Mouse (Mus musculus) neural tube, embryonic 12.5 days (tissue): ENCODE results near the gene Ezr. TPM values are rescaled to one million over a fixed set of nuclear protein-coding genes. Genes with fewer than 3 reads are reported as not detected.
A peak's percentile ranks its signal among the peaks of the same experiment; 100 is the strongest.

ENCODE experiments used
- ATAC-seq: fragments of 200-750 bp; cut with Nextera tagmentation; 2 replicates; pipeline ENCODE4 v1.8.0; 2017; ENCODE audit warnings: low read depth, mild to moderate bottlenecking, moderate TSS enrichment, moderate library complexity; ENCODE audit not compliant: low FRiP score
- H3K27ac ChIP-seq: fragments of 300-500 bp; sonication (generic); 2 replicates; pipeline ENCODE4 v1.5.1; 2016
- H3K27me3 ChIP-seq: fragments of 300-500 bp; sonication (generic); replicated peaks from 2 replicates; pipeline ENCODE4 v1.6.1; 2016; ENCODE audit warnings: mild to moderate bottlenecking
- H3K36me3 ChIP-seq: fragments of 300-500 bp; sonication (generic); 2 replicates; pipeline ENCODE4 v1.6.1; 2016; ENCODE audit warnings: mild to moderate bottlenecking
- H3K4me1 ChIP-seq: fragments of 300-500 bp; sonication (generic); 2 replicates; pipeline ENCODE4 v1.6.1; 2016
- H3K4me2 ChIP-seq: fragments of 300-500 bp; sonication (generic); replicated peaks from 2 replicates; pipeline ENCODE4 v1.6.1; 2016; ENCODE audit warnings: mild to moderate bottlenecking
- H3K4me3 ChIP-seq: fragments of 300-500 bp; sonication (generic); 2 replicates; pipeline ENCODE4 v1.5.1; 2016
- H3K9ac ChIP-seq: fragments of 300-500 bp; sonication (generic); 2 replicates; pipeline ENCODE4 v1.6.1; 2016; ENCODE audit warnings: mild to moderate bottlenecking
- H3K9me3 ChIP-seq: fragments of 300-500 bp; sonication (generic); 2 replicates; pipeline ENCODE4 v1.6.1; 2016; ENCODE audit warnings: mild to moderate bottlenecking
- WGBS: fragments of 180-500 bp; shearing (Covaris S2); methylation state at CpG from one replicate; pipeline ENCODE4 v1.1.7; 2016; 5-methylcytosine and 5-hydroxymethylcytosine counted together
- polyA plus RNA-seq: library from polyadenylated mRNA; unstranded; fragments of >200 nt; fragmentation: Nextera tagmentation; extraction: Ambion mirVana; gene quantifications from 2 replicates; pipeline ENCODE4 v1.2.1, GENCODE M21; 2016

Ezr gene
- polyA plus RNA-seq, 1 experiment from 2014 or later = 87.8 TPM

- no peak overlapping the region for H3K4me3 ChIP-seq
- H3K9me3 ChIP-seq = no peaks in the 10 kb centered on the region
- no peak for ATAC-seq
- peak overlapping the region; percentile 94 for H3K4me2 ChIP-seq
- H3K27ac ChIP-seq = no peak overlapping the region
- H3K9ac ChIP-seq = no peak overlapping the region
- peaks cover 5% of the 10 kb centered on the region for H3K27me3 ChIP-seq
- WGBS = 55% methylated on average over 10 of the region's 10 CpGs
- H3K4me1 ChIP-seq = peaks cover 22% of the 10 kb centered on the region
- no peaks in the 10 kb centered on the region for H3K36me3 ChIP-seq
These were observed 1.3 kb upstream of the Ezr start for GRCm38 (mm10) chr17:6783756-6784357.

DNA sequence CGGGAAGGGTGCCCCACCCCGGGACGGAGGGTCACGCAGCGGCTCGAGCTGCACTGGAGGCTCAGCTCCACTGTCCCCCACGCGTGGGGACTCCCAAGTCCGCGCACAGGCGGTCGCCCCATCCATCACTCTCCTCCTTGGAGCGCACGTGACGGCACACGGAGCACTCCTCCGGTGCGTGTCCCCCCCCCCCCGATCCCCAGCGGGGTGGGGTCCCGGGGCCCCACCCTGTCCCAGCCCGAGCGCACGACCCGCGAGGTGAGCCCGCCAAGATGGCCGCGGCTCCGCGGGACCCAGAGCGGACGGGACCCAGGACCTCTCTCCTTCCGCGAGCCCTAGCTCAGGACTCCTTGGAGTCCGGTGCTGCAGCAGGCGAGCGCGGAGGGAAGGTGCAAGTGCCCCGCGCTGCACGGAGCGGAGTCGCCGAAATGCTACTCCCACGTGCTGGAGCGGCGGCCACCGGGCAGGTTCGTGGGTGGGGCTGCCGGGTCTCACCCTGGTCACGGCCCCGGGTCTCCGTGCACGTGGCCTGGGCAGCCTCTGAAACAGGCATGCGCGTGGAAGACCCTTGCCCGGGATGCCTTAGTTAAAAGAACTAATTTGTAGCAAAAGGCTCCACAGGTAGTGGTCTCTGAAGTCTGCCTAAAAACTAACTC, 550 bp upstream of the Ezr start:
- H3K27ac ChIP-seq = no peak overlapping the region

GRCm38 (mm10) chr17:6782033-6782526, 504 bp downstream of the Ezr start:
- H3K27me3 ChIP-seq = peaks cover 5% of the 10 kb centered on the region
- no peaks in the 10 kb centered on the region for H3K9me3 ChIP-seq
- no peak overlapping the region for H3K27ac ChIP-seq
- no peak for ATAC-seq
- H3K4me3 ChIP-seq = peak overlapping the region; percentile 63
- peak overlapping the region; percentile 94 for H3K4me2 ChIP-seq
- peak overlapping the region; percentile 78 for H3K9ac ChIP-seq
- WGBS = under 1% methylated on average over 21 of the region's 21 CpGs
- peaks cover 34% of the 10 kb centered on the region for H3K4me1 ChIP-seq
- H3K36me3 ChIP-seq = no peaks in the 10 kb centered on the region

More for the DNA sequence above, 550 bp upstream of the Ezr start:
- Histone ChIP-seq H3K4me3 (peak overlapping the region; percentile 63), H3K4me2 (peak overlapping the region; percentile 94), H3K36me3 (no peaks in the 10 kb centered on the region), H3K9me3 (no peaks in the 10 kb centered on the region), H3K9ac (peak overlapping the region; percentile 78), H3K4me1 (peaks cover 28% of the 10 kb centered on the region), H3K27me3 (peaks cover 5% of the 10 kb centered on the region)
- WGBS = under 1% methylated on average over 56 of the region's 58 CpGs
- ATAC-seq = peak; percentile 73

GRCm38 (mm10) chr17:6781273-6781672, 1.3 kb downstream of the Ezr start:
- Histone ChIP-seq H3K9me3 (no peaks in the 10 kb centered on the region), H3K9ac (no peak overlapping the region), H3K27ac (no peak overlapping the region), H3K27me3 (peaks cover 5% of the 10 kb centered on the region), H3K4me1 (peaks cover 39% of the 10 kb centered on the region), H3K36me3 (no peaks in the 10 kb centered on the region), H3K4me2 (peak overlapping the region; percentile 94), H3K4me3 (peak overlapping the region; percentile 25)
- ATAC-seq = no peak
- WGBS = 43% methylated on average over 6 of the region's 6 CpGs

DNA sequence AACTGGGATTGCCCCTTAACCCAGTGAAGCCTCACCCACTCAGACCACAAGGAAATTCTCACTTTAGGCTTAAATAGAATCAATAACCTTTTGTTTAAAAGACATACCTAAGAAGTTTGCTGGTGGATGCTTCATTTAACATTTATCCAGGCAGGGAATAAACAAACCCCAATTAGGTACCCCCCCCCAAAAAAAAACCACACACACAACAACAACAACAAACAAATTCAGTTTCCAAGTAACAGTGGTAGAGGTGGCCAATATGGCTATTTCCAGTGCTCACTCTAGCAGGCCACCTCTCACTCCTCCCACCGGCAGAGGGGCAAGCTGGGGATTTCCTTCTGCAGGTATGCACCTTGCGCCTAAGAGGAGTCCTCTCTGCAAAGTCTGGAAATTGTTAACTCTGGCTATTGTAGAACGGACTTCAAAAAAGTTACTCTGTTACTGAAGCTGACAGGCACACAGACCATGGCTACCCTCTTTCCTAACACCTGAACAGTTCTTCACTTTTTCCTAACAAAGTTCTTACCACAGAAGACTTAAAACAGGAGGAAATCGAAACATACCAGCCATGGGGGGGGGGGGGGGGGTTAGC, 2.0 kb downstream of the Ezr start:
- Histone ChIP-seq H3K9ac (no peak overlapping the region), H3K4me3 (no peak overlapping the region; the same call in 1 of the 2 replicates), H3K9me3 (no peaks in the 10 kb centered on the region), H3K4me1 (peaks cover 45% of the 10 kb centered on the region), H3K27ac (no peak overlapping the region), H3K4me2 (peak overlapping the region; percentile 94), H3K27me3 (peaks cover 5% of the 10 kb centered on the region), H3K36me3 (no peaks in the 10 kb centered on the region)
- no peak for ATAC-seq
- WGBS = 69% methylated on average over 4 of the region's 4 CpGs

DNA sequence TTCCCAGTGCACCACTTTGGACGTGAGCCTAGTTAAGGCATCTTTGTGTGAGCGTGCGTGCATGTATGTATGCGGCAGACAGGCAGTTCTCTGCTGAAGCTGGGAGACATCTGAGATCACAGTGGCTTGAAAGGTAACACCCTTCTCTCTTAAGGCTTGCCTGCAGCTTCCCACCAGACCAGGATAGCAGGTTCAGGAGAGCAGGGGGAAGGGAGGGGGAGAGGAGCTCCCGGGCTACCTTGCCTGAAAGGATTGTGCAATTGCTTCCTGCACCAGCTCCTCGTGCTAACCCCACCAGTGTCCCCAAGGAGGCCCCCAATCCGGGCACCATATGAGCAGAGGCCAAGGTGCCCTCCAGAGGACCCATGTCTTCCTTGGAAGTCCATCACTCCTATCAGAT, 3.0 kb downstream of the Ezr start:
- H3K4me3 ChIP-seq = no peak overlapping the region
- peaks cover 5% of the 10 kb centered on the region for H3K27me3 ChIP-seq
- no peaks in the 10 kb centered on the region for H3K9me3 ChIP-seq
- WGBS = 24% methylated on average over 7 of the region's 7 CpGs
- H3K4me1 ChIP-seq = peaks cover 45% of the 10 kb centered on the region
- H3K9ac ChIP-seq = no peak overlapping the region
- no peaks in the 10 kb centered on the region for H3K36me3 ChIP-seq
- H3K27ac ChIP-seq = no peak overlapping the region
- H3K4me2 ChIP-seq = peak overlapping the region; percentile 94
- no peak for ATAC-seq

- peak; percentile 43 for ATAC-seq
- 4% methylated on average over 23 of the region's 23 CpGs for WGBS
- H3K27ac ChIP-seq = no peak overlapping the region
- H3K9me3 ChIP-seq = no peaks in the 10 kb centered on the region
- H3K27me3 ChIP-seq = peaks cover 5% of the 10 kb centered on the region
- peak overlapping the region; percentile 53 for H3K9ac ChIP-seq
- H3K36me3 ChIP-seq = no peaks in the 10 kb centered on the region
- peak overlapping the region; percentile 94 for H3K4me2 ChIP-seq
- peak overlapping the region; percentile 38 for H3K4me3 ChIP-seq
- peaks cover 45% of the 10 kb centered on the region for H3K4me1 ChIP-seq
These were observed 3.6 kb downstream of the Ezr start for GRCm38 (mm10) chr17:6778771-6779509.

GRCm38 (mm10) chr17:6778332-6778683, 4.3 kb downstream of the Ezr start:
- Histone ChIP-seq H3K9ac (peak overlapping the region; percentile 53), H3K27me3 (peaks cover 5% of the 10 kb centered on the region), H3K27ac (no peak overlapping the region), H3K4me2 (peak overlapping the region; percentile 94), H3K4me1 (peaks cover 45% of the 10 kb centered on the region), H3K9me3 (no peaks in the 10 kb centered on the region), H3K36me3 (no peaks in the 10 kb centered on the region; the same call in 1 of the 2 replicates), H3K4me3 (peak overlapping the region; percentile 38)
- no peak for ATAC-seq
- WGBS = under 1% methylated on average over 9 of the region's 9 CpGs

DNA sequence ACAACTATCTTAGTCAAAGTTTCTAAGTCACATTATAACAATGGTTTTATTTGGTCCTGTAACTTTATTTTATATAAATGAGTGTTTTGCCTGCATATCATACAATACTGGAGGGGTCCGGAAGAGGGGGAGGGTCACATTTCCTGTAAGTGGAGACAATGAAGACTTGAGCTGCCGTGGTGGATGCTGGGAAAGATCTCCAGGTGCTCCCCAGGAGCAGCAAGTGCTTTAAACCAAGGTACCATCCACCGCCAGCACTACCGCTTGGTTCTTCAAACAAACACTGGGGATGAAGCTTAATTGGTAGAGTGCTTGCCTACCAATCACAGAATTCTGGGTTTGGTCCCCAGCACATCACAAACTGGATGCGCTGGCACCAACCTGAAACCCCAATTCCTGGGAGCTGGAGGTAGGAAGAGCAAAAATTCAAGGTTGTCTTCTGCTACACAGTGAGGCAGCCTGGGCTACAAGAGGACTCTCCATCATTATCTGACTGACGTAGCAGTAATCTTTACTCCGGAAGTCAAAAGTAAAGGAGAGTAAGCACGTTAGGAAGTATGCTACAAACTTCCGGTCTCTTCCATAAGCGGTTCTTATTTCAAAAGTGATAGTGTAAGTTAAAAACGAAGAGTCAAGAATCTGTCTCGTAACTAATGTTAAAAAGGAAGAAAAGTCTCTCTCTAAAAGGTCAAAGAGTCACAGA, 4.8 kb downstream of the Ezr start:
- peaks cover 5% of the 10 kb centered on the region for H3K27me3 ChIP-seq
- peaks cover 45% of the 10 kb centered on the region for H3K4me1 ChIP-seq
- no peak overlapping the region for H3K4me3 ChIP-seq
- no peak overlapping the region for H3K27ac ChIP-seq
- no peak for ATAC-seq
- no peak overlapping the region for H3K4me2 ChIP-seq
- H3K9ac ChIP-seq = no peak overlapping the region
- no peaks in the 10 kb centered on the region; the same call in 1 of the 2 replicates for H3K36me3 ChIP-seq
- 70% methylated on average over 12 of the region's 12 CpGs for WGBS
- no peaks in the 10 kb centered on the region for H3K9me3 ChIP-seq

- H3K27ac ChIP-seq = no peak overlapping the region
- H3K4me2 ChIP-seq = no peak overlapping the region
- no peak overlapping the region for H3K4me3 ChIP-seq
- peaks cover 41% of the 10 kb centered on the region for H3K4me1 ChIP-seq
- 72% methylated on average over 6 of the region's 6 CpGs for WGBS
- H3K36me3 ChIP-seq = no peaks in the 10 kb centered on the region; the same call in 1 of the 2 replicates
- H3K9me3 ChIP-seq = no peaks in the 10 kb centered on the region
- no peak overlapping the region for H3K9ac ChIP-seq
- H3K27me3 ChIP-seq = peaks cover under 1% of the 10 kb centered on the region
- ATAC-seq = no peak
These were observed 5.5 kb downstream of the Ezr start for GRCm38 (mm10) chr17:6777061-6777460.

DNA sequence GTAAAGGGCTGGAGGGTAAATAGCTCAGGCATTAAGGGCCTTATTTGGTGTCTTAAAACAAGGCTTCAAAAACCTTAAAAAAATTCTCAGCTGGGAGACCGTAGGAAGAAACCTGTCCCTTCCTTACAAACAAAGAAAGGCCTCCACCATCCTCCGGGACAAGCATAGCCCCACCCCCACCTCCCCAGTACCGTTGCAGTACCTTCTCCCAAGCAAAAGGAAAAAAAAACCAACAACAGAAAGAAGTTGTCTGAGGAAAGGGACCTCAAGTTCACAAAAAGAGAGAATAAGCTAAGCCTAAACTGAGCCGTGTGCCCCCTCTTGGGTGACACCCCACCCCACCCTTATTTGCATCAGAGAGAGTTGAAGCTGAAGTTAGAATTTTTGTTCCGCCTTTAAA, 6.0 kb downstream of the Ezr start:
- H3K9ac ChIP-seq = no peak overlapping the region
- no peaks in the 10 kb centered on the region; the same call in 1 of the 2 replicates for H3K36me3 ChIP-seq
- H3K27ac ChIP-seq = no peak overlapping the region
- H3K27me3 ChIP-seq = no peaks in the 10 kb centered on the region
- no peak for ATAC-seq
- 30% methylated on average over 5 of the region's 5 CpGs for WGBS
- H3K4me3 ChIP-seq = no peak overlapping the region
- H3K4me2 ChIP-seq = no peak overlapping the region
- H3K4me1 ChIP-seq = peaks cover 37% of the 10 kb centered on the region
- no peaks in the 10 kb centered on the region for H3K9me3 ChIP-seq
